Mouse (Mus musculus) kidney, embryonic 15.5 days (tissue): ENCODE measurements at regions not wholly inside any gene's neighbourhood (a gene's known extent, or its start where the extent isn't known, plus 50 kb on each side); places are given as distances from the start of the nearest gene placed in this dataset.

Experiments
- ATAC-seq: fragments of 200-750 bp; cut with Nextera tagmentation; replicated peaks from 2 replicates; pipeline ENCODE4 v1.8.0; 2017; ENCODE audit warnings: moderate TSS enrichment; ENCODE audit not compliant: low FRiP score
- H3K27ac ChIP-seq: fragments of 300-500 bp; sonication (generic); 2 replicates; pipeline ENCODE4 v1.5.1; 2015; ENCODE audit warnings: mild to moderate bottlenecking, inconsistent platforms
- H3K27me3 ChIP-seq: fragments of 300-500 bp; sonication (generic); 2 replicates; pipeline ENCODE4 v1.6.1; 2015; ENCODE audit warnings: inconsistent platforms
- H3K36me3 ChIP-seq: fragments of 300-500 bp; sonication (generic); 2 replicates; pipeline ENCODE4 v1.6.1; 2015; ENCODE audit warnings: inconsistent platforms
- H3K4me1 ChIP-seq: fragments of 300-500 bp; sonication (generic); 2 replicates; pipeline ENCODE4 v1.6.1; 2015; ENCODE audit warnings: inconsistent platforms
- H3K4me2 ChIP-seq: fragments of 300-500 bp; sonication (generic); 2 replicates; pipeline ENCODE4 v1.6.1; 2015; ENCODE audit warnings: moderate library complexity, mild to moderate bottlenecking, inconsistent platforms
- H3K4me3 ChIP-seq: fragments of 300-500 bp; sonication (generic); replicated peaks from 2 replicates; pipeline ENCODE4 v1.5.1; 2015; ENCODE audit warnings: mild to moderate bottlenecking, inconsistent platforms
- H3K9ac ChIP-seq: fragments of 300-500 bp; sonication (generic); 2 replicates; pipeline ENCODE4 v1.6.1; 2015; ENCODE audit warnings: mild to moderate bottlenecking, inconsistent platforms
- H3K9me3 ChIP-seq: fragments of 300-500 bp; sonication (generic); replicated peaks from 2 replicates; pipeline ENCODE4 v1.6.1; 2016; ENCODE audit warnings: inconsistent platforms
- WGBS: fragments of 180-500 bp; shearing (Covaris S2); methylation state at CpG from one replicate; pipeline ENCODE4 v1.1.7; 2015; ENCODE audit warnings: mixed read lengths; 5-methylcytosine and 5-hydroxymethylcytosine counted together

- no peaks in the 10 kb centered on the region for H3K4me1 ChIP-seq
- H3K9ac ChIP-seq = no peak overlapping the region
- no peak overlapping the region for H3K4me2 ChIP-seq
- WGBS = 61% methylated on average over 2 of the region's 2 CpGs
- H3K9me3 ChIP-seq = no peaks in the 10 kb centered on the region
- no peak overlapping the region for H3K4me3 ChIP-seq
- no peak overlapping the region for H3K27ac ChIP-seq
- H3K36me3 ChIP-seq = no peaks in the 10 kb centered on the region
- ATAC-seq = no peak
- H3K27me3 ChIP-seq = 0 out of 2 replicates have a peak, but pooled peaks cover 4% of the 10 kb centered on the region
These were observed 83.3 kb downstream of the Cmc2 start for GRCm38 (mm10) chr8:116837991-116838390.

GRCm38 (mm10) chr8:116832181-116832580 lies 89.1 kb downstream of the Cmc2 start:
- Histone ChIP-seq H3K4me2 (no peak overlapping the region), H3K27ac (no peak overlapping the region; the same call in 1 of the 2 replicates), H3K4me3 (no peak overlapping the region), H3K9ac (no peak overlapping the region), H3K4me1 (peaks cover 18% of the 10 kb centered on the region; the same call in 1 of the 2 replicates), H3K36me3 (no peaks in the 10 kb centered on the region), H3K27me3 (0 out of 2 replicates have a peak, but pooled peaks cover 4% of the 10 kb centered on the region), H3K9me3 (no peaks in the 10 kb centered on the region)
- ATAC-seq = peak; percentile 84
- WGBS = 59% methylated on average over 2 of the region's 2 CpGs

GRCm38 (mm10) chr8:116829631-116830030 lies 91.6 kb downstream of the Cmc2 start:
- H3K9ac ChIP-seq = no peak overlapping the region
- WGBS = 92% methylated on average over 3 of the region's 3 CpGs
- H3K4me3 ChIP-seq = no peak overlapping the region
- H3K4me2 ChIP-seq = no peak overlapping the region
- H3K9me3 ChIP-seq = no peaks in the 10 kb centered on the region
- peaks cover 18% of the 10 kb centered on the region; the same call in 1 of the 2 replicates for H3K4me1 ChIP-seq
- no peaks in the 10 kb centered on the region for H3K27me3 ChIP-seq
- no peak overlapping the region for H3K27ac ChIP-seq
- ATAC-seq = no peak
- no peaks in the 10 kb centered on the region for H3K36me3 ChIP-seq

- Histone ChIP-seq H3K27ac (no peak overlapping the region), H3K4me2 (no peak overlapping the region), H3K36me3 (no peaks in the 10 kb centered on the region), H3K4me3 (no peak overlapping the region), H3K9me3 (no peaks in the 10 kb centered on the region), H3K9ac (no peak overlapping the region), H3K4me1 (peaks cover 18% of the 10 kb centered on the region; the same call in 1 of the 2 replicates), H3K27me3 (no peaks in the 10 kb centered on the region)
- peak; percentile 46 for ATAC-seq
- WGBS = 27% methylated on average over 8 of the region's 8 CpGs
These were observed 93.0 kb downstream of the Cmc2 start for GRCm38 (mm10) chr8:116828220-116828619.

GRCm38 (mm10) chr8:116827141-116827540 lies 94.1 kb downstream of the Cmc2 start:
- Histone ChIP-seq H3K27ac (no peak overlapping the region), H3K9ac (no peak overlapping the region), H3K27me3 (no peaks in the 10 kb centered on the region), H3K36me3 (no peaks in the 10 kb centered on the region), H3K4me3 (no peak overlapping the region), H3K4me1 (peaks cover 16% of the 10 kb centered on the region; the same call in 1 of the 2 replicates), H3K4me2 (no peak overlapping the region), H3K9me3 (no peaks in the 10 kb centered on the region)
- 94% methylated on average over 13 of the region's 13 CpGs for WGBS
- no peak for ATAC-seq

GRCm38 (mm10) chr8:116814118-116814851 lies 81.5 kb upstream of the Cdyl2 start:
- ATAC-seq = peak; percentile 85
- Histone ChIP-seq H3K27me3 (no peaks in the 10 kb centered on the region), H3K36me3 (no peaks in the 10 kb centered on the region), H3K4me1 (peaks cover 15% of the 10 kb centered on the region), H3K4me3 (no peak overlapping the region), H3K27ac (peak overlapping the region; percentile 29), H3K4me2 (peak overlapping the region; percentile 28; the same call in 1 of the 2 replicates), H3K9me3 (no peaks in the 10 kb centered on the region), H3K9ac (no peak overlapping the region)
- 37% methylated on average over 10 of the region's 10 CpGs for WGBS

GRCm38 (mm10) chr8:116801313-116801712 lies 68.5 kb upstream of the Cdyl2 start:
- ATAC-seq = no peak
- 94% methylated on average over 32 of the region's 32 CpGs for WGBS
- H3K36me3 ChIP-seq = no peaks in the 10 kb centered on the region

GRCm38 (mm10) chr8:116800636-116801035 lies 67.8 kb upstream of the Cdyl2 start:
- ATAC-seq = no peak
- Histone ChIP-seq H3K9ac (no peak overlapping the region), H3K4me1 (no peaks in the 10 kb centered on the region), H3K27me3 (no peaks in the 10 kb centered on the region), H3K9me3 (no peaks in the 10 kb centered on the region), H3K4me3 (no peak overlapping the region), H3K4me2 (no peak overlapping the region), H3K36me3 (no peaks in the 10 kb centered on the region), H3K27ac (no peak overlapping the region)
- 79% methylated on average over 14 of the region's 14 CpGs for WGBS

More at GRCm38 (mm10) chr8:116801313-116801712, 68.5 kb upstream of the Cdyl2 start:
- H3K4me3 ChIP-seq = no peak overlapping the region
- H3K9ac ChIP-seq = no peak overlapping the region
- H3K4me2 ChIP-seq = no peak overlapping the region
- no peaks in the 10 kb centered on the region for H3K4me1 ChIP-seq
- H3K27me3 ChIP-seq = no peaks in the 10 kb centered on the region
- no peaks in the 10 kb centered on the region for H3K9me3 ChIP-seq
- H3K27ac ChIP-seq = no peak overlapping the region

GRCm38 (mm10) chr8:116798981-116799380 lies 66.2 kb upstream of the Cdyl2 start:
- Histone ChIP-seq H3K9me3 (no peaks in the 10 kb centered on the region), H3K4me3 (no peak overlapping the region), H3K27ac (no peak overlapping the region), H3K27me3 (no peaks in the 10 kb centered on the region), H3K4me2 (no peak overlapping the region), H3K36me3 (no peaks in the 10 kb centered on the region), H3K9ac (no peak overlapping the region), H3K4me1 (no peaks in the 10 kb centered on the region)
- ATAC-seq = no peak
- WGBS = 93% methylated on average over 4 of the region's 4 CpGs

- Histone ChIP-seq H3K9me3 (no peaks in the 10 kb centered on the region), H3K36me3 (no peaks in the 10 kb centered on the region), H3K9ac (no peak overlapping the region), H3K27me3 (no peaks in the 10 kb centered on the region), H3K27ac (no peak overlapping the region), H3K4me2 (no peak overlapping the region), H3K4me1 (no peaks in the 10 kb centered on the region), H3K4me3 (no peak overlapping the region)
- ATAC-seq = no peak
- 92% methylated on average over 6 of the region's 6 CpGs for WGBS
These were observed 62.9 kb upstream of the Cdyl2 start for GRCm38 (mm10) chr8:116795713-116796112.

- H3K9ac ChIP-seq = no peak overlapping the region
- WGBS = 63% methylated on average over 1 of the region's 1 CpGs
- no peaks in the 10 kb centered on the region for H3K27me3 ChIP-seq
- H3K36me3 ChIP-seq = no peaks in the 10 kb centered on the region
- H3K27ac ChIP-seq = no peak overlapping the region
- H3K4me3 ChIP-seq = no peak overlapping the region
- ATAC-seq = no peak
- H3K4me2 ChIP-seq = no peak overlapping the region
- H3K9me3 ChIP-seq = 0 out of 2 replicates have a peak, but pooled peaks cover 3% of the 10 kb centered on the region
- H3K4me1 ChIP-seq = no peaks in the 10 kb centered on the region
These were observed 60.3 kb upstream of the Cdyl2 start for GRCm38 (mm10) chr8:116793107-116793506.

GRCm38 (mm10) chr8:116790294-116790693 lies 57.5 kb upstream of the Cdyl2 start:
- no peak for ATAC-seq
- no peaks in the 10 kb centered on the region for H3K4me1 ChIP-seq
- H3K9ac ChIP-seq = no peak overlapping the region
- 0 out of 2 replicates have a peak, but pooled peaks cover 3% of the 10 kb centered on the region for H3K9me3 ChIP-seq
- no peak overlapping the region for H3K27ac ChIP-seq
- no peak overlapping the region for H3K4me2 ChIP-seq
- H3K4me3 ChIP-seq = no peak overlapping the region
- no peaks in the 10 kb centered on the region for H3K27me3 ChIP-seq
- H3K36me3 ChIP-seq = no peaks in the 10 kb centered on the region
- 77% methylated on average over 16 of the region's 16 CpGs for WGBS
